Mouse (Mus musculus): Measurements from ENCODE around the gene Csrnp3. TPM values are rescaled to one million over a fixed set of nuclear protein-coding genes. Genes with fewer than 3 reads are reported as not detected.

Csrnp3 gene
- total RNA-seq (2023): not detected

DNA sequence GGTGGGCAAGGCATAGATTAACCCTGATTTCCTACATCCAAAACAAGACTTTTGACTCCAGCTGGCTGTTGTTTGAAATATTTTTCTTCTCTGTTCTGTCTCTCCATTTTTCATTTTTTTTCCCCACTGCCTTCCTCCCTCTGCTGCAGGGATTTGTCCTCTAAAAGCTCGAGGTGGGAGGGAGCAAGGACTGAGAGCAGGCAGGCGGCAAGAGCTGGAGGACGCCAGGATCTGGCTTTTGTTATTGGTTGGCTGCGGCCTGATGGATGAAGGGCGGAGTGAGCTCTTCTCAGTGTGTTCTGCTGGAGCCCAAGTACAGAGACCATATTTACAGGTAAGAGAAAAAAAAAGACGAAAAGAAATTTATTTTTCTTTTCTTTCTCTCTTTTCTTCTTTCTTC is at the start of gene Csrnp3:
Gene Csrnp3, plus strand, starts transcription at position 217 of the 400 bp plus-strand sequence.

Other genes with a start within 250 kb of the Csrnp3 start
- not detected for gene Scn2a, start 225.0 kb upstream of the Csrnp3 start, total RNA-seq (2023)